Mouse (Mus musculus) granulocyte monocyte progenitor cell, adult 5-6 weeks (primary cell): Measurements from ENCODE around the gene Ccnf. TPM values are rescaled to one million over a fixed set of nuclear protein-coding genes. Genes with fewer than 3 reads are reported as not detected.
A peak's percentile ranks its signal among the peaks of the same experiment; 100 is the strongest.

ENCODE experiments used
- ATAC-seq: replicated peaks from 2 replicates; pipeline ENCODE4 v1.8.0; 2016; ENCODE audit warnings: mild to moderate bottlenecking, moderate TSS enrichment, inconsistent platforms; ENCODE audit not compliant: poor library complexity, severe bottlenecking
- total RNA-seq, 2 experiments: library from RNA; stranded (forward) in 1 of 2; stranded (reverse) in 1 of 2; fragments of 200-712, 200-1000 nt in 1 of 2; fragments of >200 nt in 1 of 2; fragmentation: Nextera tagmentation in 1 of 2; gene quantifications; 2 replicates each; pipeline ENCODE4 v1.2.3; 2014 to 2017

The Ccnf gene
- total RNA-seq, 2 experiments from 2014 or later = 18.3 to 24.1 TPM

DNA sequence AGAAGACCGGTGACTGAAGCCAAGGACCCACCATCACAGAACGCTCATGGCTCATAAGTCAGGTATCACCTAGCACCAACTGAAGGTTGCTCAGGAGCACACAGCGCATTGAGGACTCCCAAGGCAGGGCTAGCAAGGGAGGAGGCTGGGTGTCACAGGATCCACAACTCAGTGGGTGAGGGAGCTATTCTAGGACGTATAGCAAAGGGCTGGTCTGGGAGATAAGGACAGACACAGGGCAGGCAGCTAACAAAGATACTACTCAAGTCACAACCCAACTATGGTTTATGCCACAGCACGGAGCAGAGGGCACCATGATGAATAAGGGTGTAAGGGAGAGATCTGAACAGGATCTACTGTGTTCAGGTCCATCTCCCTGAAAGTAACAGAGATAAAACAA is 25.4 kb downstream of the Ccnf start:
- ATAC-seq = no peak

DNA sequence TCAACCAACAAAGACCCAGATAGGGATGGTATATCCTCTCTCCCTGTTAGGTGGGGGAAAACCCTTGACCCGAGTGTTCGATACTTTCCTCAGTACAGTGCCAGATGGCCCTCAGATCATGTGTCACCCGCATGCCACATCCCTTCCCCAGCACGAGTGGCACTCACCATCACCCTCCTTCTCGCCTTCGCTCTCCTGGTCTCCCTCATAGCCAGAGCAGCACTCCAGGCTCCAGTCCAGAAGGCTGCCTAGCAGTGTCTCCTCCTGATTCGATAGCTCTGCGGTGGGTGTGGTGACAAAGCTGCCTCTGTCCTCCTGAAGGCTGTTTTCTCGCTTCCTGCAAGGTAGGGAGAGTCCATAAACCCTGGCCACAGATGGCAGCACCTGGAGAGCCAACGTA is 26.5 kb downstream of the Ccnf start:
- ATAC-seq = no peak

DNA sequence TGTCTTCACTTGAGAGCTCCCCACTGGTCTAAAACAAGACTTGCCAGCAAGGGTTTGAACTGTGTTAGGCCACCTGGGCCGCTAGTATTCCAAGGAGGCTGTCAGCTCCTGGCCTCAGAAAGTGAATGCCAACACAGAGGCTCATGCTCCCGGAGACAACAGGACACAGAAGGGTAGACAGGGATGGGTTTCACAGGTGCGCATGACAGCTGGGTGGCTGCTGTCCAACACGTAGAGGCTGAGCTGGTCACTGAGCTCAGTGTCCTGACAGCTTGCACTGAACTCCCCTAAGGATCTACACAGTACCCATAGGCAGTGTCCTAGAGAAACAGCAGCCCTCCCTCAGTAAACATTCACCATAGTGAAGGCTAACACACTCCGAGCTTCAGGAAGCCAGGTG is 27.8 kb downstream of the Ccnf start:
- ATAC-seq = no peak

DNA sequence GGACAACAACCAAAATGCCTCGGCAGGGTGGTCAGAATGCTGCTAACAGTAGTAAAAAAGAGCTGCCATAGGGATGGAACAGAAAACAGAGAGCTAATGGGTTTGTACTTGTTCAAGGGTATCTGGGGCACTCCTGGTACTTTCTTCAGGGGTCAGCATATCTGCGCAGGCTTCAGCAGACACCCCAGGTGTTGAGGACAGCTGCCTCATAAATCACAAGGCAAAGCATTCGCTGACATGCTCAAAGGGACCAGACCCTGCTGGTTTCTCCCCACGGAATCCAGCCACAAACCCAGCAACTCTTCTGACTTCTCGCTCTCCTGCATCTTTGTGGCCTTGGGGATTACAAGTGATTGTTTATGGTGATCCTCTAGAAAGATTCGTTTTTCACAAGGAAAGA is 28.6 kb downstream of the Ccnf start:
- ATAC-seq = no peak

DNA sequence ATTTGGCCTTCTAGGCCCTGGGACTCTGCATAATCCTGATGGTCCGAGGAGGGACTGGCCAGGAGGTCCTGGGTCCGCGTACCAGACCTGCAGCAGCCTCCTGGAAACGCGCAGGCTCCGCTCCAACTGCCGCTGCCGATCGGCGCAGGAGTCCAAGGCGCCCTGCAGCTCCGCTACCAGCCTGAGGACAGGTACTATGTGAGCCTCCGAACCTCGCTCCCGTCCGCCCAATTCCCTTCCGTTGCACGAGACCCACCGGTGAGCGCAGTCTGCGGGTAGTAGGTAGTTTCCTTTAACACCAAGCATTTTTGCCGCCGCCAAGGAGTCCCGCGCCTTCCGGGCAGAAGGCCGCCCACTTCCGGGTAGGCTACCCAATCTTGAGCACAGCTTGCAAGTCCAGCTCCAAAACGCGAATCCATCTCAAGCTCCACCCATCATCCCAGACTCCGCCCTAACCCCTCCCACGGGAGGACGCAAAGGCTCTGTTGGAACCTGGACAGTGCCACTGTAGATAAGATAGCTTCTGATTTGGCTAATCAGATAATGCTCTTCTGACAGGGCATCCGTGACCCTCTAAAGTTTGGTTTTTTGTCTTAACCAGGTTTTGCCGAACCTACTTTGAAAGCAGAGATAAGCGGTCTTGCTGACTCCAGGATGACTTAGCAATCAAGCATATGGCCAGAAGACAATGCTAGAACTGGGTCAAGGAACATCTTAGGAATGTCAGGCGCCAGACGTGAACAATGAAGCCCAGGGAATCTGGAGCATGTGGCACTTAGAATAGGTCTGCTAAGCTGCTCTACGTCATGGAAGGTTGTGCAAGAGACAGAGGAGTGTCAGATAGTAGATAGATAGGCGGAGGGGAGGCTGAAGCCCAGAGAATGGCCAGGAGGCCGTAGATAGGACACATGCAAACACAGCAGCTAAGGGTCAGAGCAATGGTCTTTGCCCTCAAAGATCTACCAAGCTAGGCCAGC is 30.6 kb downstream of the Ccnf start, which contains the start of gene Tedc2:
Gene Tedc2 (minus strand): TSS at position 417 of the 977 bp plus-strand sequence.
- peak; percentile 93 for ATAC-seq

DNA sequence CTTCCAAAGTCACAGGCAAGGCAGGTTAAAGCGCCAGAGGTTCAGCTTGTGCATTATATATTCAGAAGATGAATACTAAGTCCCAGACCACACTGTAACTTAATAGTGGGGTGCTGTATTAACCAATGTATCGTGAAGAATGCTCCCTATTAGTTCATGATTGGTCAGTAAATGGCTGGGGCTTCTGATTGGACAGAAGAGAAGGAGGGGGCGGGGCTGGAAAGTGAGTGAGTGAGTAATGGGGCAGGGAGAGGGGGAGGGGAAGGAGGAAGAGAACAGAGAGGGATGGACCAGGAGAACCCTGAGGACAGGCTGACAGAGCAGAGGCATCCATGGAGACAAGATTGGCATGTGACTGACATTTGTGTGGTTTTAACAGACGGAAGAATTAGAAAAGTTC is 34.4 kb downstream of the Ccnf start:
- no peak for ATAC-seq

DNA sequence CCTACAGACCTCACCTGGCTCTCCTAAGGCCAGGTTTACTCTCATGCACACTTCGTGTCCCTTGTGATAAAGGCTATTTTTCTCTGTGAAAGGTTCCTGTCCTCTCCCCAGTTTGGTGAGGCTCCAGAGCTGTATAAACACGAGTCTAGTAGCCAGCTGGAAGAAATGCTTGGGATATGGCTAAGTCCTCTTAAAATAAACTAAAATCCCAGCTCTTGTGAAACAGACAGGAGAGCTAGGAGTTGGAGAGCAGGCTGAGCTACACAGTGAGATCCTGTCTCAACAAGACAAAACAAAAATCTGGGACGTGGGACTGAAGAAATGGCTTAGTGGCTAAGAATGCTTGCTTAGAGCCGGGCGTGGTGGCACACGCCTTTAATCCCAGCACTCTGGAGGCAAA is 38.1 kb downstream of the Ccnf start:
- no peak for ATAC-seq

DNA sequence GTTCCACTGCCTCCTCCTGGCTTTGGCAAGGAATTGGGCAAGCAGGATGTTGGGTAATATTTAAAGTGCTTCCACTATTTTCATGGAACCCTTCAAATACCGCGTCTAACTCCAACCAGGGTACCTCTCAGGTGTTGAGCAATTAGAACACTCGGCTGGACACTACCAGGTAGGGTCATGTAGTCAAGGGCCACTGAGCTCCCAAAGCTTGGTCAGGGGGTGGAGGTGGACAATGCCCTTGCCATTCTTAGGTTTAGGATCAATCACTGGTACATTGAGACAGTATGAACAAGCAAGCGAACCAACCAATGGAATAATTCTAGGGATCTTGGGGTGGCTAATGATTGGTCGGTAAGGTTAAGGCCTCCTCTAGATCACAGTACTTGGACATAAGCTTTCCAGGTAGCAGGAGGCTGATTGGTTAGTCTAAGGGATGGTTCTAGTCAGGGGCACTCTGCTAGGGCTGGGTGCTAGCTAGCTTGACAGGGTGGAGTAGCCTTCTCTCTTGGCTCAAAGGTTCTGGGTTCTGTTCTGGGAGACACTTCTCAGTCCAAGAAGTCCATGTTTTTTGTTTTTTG is 38.8 kb downstream of the Ccnf start:
- ATAC-seq = 0 out of 2 replicates have a peak, but pooled peaks have one; percentile 4

DNA sequence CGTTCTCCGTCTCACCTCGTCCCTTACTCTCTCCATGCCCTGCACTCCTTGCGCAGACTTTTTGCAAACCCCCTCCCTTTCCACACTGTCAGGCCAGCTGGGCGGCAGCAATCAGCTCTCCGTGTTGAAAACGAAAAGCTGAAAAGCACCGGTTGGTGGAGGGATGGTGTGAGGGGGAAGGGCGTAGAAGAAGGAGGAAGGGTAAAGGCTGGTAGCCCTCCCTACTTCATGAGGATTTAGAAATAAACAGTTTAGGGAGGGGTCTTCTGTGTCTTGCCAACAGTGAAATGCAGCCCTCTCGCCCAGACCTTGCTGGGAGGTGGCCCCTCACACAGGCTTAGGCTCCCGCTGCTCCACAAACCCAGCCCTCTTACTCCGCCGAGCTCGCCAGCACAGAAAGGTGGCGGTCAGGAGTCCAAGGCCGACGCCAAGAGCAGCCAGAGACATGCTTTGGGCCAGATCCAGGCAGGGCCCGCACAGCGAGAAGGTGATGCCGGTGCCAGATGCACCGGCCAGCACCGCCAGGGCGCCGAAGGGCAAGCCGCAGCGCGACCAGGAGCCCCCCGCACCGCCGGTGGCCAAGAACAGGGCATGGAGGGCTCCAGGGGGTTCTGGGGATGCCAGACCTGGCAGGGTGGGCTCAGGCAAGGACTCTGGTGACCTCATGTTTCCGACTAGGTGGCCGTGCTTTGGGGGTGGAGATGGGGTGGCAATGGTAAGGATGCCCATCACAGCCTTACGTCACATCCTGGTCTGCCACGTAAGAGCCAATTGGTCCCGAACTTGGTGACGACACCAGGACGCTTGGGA is 39.4 kb downstream of the Ccnf start:
- ATAC-seq = peak; percentile 82

DNA sequence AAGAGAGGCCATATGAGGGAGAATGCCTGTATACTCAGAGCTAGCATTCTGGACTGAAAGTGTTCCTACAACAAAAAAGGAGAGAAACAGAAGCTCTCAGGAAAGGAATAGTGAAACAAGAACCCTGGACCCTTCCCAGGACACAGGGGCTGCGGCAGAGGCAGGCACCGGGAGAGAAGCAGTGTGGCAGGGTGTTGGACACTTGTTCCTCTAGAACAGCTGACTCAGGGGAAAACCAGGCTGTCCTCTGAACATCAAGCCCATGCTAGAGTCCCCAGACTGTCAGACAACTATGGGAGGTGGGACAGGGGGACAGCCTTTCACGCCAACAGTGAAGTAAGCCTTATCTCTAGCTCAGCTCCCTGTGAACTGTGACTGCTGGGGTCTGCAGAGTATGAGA is 40.7 kb downstream of the Ccnf start:
- no peak for ATAC-seq

DNA sequence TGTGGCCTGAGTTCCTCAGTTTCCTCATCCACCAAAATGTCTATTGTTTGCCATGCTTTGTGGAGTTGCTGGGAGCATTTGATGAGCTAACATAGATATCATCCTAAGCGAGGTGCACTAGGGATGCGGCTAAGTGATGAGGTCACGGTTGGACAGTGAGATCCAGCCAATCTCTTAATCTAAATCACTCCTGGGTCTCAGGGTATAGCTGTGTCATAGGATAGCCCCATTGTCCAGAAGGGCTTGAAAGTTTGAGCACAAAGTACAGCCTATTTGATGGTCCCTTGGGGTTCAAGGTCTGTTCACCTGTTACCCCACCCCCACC is 41.4 kb downstream of the Ccnf start:
- no peak for ATAC-seq

DNA sequence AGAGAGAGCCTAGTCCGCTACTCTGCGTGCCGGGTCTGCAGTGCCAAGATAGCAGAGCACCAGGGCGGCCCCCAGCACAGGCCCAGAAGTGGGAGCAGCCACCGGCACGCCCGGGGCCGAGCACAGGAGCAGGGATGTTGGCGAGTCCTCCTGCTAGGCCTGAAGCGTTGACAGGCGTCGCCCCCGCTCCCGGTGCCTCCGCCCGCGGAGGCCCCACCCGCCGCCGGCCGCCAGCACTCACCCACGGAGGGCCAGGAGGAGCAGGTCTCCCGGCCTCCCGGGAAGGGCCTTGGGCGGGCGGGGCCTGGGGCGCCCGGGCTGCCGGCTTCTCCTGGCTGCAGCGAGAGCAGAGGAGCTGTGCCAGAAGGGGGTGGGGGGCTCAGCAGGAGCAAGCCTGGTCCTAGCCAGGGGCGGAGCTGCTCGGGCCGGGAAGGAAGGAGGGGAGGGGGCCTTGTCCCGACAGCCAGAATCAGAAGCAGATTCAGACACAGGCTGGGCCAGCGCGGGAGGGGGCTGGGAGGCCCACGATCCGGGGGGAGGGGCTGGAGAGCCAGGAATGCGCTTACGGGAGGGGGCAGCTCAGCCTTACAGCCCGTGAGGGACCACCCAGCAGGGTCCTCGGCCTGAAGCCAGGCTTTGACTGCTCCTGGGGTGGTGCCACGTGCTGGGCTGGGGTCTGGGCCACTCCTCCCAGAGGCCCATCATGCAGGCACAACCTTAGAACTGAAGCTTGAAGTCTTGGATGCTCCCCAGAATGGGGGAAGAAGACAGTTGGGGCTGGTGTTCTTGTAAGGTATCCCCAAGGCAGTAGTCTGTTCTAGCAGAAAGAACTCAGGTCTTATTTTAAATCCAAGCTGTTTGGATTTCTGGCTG is 42.0 kb downstream of the Ccnf start, which contains the start of gene Ntn3:
Gene Ntn3 (minus strand): TSS at position 489 of the 873 bp plus-strand sequence.
- ATAC-seq = no peak

DNA sequence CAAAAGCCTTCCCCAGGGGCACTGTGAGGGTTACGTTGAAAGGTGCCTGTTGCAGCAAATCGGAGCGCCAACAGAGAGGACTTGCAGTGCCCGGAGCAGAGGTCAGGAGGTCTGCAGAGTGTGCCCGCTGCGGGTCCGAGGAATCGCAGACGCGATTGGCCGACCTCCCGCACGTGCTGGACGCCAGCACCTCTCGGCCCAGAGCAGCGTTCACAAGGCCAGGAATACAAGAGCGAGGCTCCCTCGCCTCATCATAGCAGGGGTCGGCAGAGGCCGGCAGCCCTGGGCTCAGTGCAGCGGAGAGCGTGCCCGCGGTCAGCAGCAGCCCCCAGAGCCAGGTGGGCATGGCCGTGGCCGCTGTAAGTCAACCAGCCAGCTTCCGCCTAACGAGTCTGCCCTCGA is 42.6 kb downstream of the Ccnf start:
- ATAC-seq = 0 out of 2 replicates have a peak, but pooled peaks have one; percentile 7

DNA sequence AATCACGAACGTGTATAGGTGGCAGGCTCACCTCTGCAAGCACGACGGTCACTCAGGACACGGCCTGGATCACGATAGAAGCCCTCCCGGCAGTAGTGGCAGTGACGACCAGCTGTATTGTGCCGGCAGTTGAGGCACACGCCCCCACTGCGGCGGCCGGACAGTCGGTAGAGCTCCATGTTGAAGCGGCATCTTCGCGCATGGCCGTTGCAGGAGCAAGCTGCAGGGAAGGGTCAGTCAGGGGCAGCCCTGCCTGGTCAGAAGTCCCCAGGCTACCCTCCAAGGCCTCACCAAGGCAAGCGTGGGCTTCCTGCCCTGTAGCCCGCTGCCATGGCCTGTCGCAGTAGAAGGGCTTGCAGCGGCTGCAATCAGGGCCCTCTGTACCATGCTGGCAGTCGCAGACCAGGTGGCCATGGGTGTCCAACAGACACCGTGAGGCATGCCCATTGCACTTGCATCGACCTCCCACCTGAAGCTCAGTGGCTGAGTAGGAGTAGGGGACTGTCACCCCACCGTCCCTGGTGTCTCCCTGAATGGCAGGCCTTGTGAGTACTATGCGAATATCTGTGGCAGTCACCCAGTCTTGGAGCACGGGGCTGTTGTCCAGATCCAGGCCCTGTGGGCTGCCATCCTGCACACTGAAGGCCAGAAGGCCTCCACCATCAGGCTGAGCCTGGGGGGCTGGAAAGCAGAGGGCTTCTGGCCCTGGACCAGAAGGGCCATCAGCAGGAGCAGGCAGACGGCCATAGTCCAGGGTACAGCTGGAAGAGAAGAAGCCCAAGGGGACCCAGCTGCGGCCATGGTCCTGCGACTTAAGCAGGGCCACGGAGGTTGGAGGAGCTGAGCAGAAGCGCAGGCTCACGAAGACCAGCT is 43.3 kb downstream of the Ccnf start:
- ATAC-seq = no peak

DNA sequence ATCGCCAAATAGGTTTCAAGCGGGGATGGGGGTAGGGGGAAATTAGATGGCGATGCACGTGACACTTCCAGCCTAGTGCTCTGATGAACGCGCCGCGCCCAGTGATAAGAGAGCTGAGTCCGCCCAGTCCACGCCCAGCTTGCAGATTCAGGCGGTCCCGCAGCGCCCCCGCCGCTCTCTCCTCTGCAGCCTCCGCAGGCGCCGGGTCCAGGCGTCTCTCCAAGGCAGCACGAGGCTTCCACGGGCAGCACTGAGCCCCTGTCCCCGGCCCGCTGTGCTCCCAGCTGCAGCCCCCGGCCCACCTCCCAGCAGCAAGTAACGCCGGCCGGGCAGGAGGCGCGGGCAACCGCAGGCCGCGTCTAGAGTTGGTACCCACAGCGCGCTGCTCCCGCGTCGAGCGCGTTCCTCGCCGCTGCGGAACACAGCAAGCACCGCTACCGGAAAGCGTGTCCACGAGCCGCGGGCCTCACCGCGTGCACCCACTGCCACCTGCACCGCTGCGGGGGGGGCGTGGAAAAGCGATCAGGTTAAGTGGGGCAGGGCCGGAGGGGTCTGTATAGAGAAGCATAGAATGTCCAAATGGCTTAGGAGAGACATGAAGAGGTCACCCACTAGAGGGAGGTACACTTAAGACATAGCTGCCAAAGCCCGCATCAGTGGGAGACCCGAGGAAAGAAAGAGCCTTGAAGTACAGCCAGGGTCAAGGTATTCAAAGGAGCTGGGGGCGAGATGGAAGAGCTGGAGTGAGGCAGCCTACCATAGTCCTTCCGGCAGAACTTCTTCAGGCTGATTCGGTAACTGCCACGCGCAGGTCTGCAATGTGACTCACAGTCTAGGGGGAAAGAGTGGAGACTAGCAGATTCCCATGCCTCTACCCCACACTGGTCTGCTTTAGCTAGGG is 44.6 kb downstream of the Ccnf start:
- peak; percentile 29; the same call in 1 of the 2 replicates for ATAC-seq

DNA sequence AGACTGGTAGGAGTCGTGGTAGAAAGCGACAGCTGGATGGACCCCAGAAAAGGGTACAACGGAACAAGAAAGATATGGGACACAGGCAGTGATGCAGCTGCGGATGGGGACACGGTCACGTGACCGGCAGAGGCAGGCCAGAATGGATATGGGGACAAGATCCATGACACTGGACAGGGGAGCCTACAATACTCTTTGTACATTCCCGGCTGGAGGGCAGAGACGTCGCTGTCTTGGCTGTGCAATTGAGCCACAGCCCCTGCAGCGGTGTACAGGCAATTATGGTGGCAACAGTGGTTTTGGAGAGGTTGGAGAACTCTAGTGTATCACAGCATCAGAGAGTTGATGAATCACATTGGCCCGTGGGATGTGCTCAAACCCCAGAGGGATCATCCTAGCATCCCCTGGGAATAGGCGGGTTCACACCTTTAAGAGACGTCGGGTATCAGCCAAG is 45.3 kb downstream of the Ccnf start:
- ATAC-seq = peak; percentile 15

DNA sequence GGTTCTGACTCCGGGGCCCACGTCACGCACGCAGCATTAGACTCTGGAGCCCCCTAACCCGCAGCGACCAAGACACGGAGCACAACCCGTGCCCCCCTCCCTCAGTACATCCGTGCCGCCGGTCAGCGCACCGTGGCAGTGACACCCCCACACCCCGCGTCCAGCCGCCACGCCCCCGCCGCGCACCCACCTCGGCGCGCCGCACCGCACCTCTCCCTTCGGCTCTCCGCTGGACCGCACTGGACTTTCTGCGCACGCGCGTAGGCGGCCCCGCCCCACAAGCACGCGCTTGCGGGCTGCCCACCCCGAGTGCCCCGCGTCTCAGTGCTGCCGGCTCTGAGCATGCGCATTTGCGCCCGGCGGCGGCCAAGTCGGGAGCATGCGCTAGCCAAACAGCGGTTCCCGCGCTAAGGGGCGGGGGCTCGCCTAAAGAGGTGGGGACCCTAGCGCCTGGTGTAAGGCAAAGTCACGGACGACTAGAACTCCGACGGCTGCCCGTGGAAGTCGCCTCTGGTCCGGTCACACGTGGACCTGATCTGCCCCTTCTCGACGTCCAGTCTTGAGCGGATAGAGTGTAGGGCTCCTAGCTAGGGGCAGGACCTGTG is 45.9 kb downstream of the Ccnf start, which contains the start of gene Tbc1d24:
Gene Tbc1d24 (minus strand): TSS at position 279 of the 605 bp plus-strand sequence.
- peak; percentile 59 for ATAC-seq
